Mouse (Mus musculus): ENCODE data around the gene Gm30083.

The Gm30083 gene

GRCm38 (mm10) chr14:33958841-33959240, 56.1 kb downstream of the Gm30083 start:
- no peak for DNase-seq

GRCm38 (mm10) chr14:33958186-33958585, 56.8 kb downstream of the Gm30083 start:
- no peak for DNase-seq

GRCm38 (mm10) chr14:33956055-33956454, 58.9 kb downstream of the Gm30083 start:
- DNase-seq: no peak

- DNase-seq: no peak
Observed at GRCm38 (mm10) chr14:33953761-33954160, 61.2 kb downstream of the Gm30083 start, which contains the start of gene Rbp3. Gene Rbp3 (plus strand): TSS chr14:33954003.

- DNase-seq: peak; percentile 60
Observed at GRCm38 (mm10) chr14:33952233-33952981, 62.6 kb downstream of the Gm30083 start.

- no peak for DNase-seq
Observed at GRCm38 (mm10) chr14:33946125-33946524, 68.9 kb downstream of the Gm30083 start.

GRCm38 (mm10) chr14:33942222-33942621, 72.8 kb downstream of the Gm30083 start:
- no peak for DNase-seq

- DNase-seq: no peak
Observed at GRCm38 (mm10) chr14:33940739-33941138, 74.2 kb downstream of the Gm30083 start, which contains the start of gene Gdf2. Gene Gdf2 (plus strand): TSS chr14:33941039.

- peak; percentile 46 for DNase-seq
Observed at GRCm38 (mm10) chr14:33939117-33939516, 75.9 kb downstream of the Gm30083 start.

All from cerebellum, adult 11-12 months (tissue).